Mouse (Mus musculus): ENCODE results near the gene Gnaq. TPM values are rescaled to one million over a fixed set of nuclear protein-coding genes. Genes with fewer than 3 reads are reported as not detected.
"Not testable (repeated sequence)": the region's sequence is repeated elsewhere in the genome, so short reads cannot be mapped to it uniquely, and the experiment has no call there.

The Gnaq gene
- polyA plus RNA-seq, 1 experiment from 2014 or later = 115 TPM

DNA sequence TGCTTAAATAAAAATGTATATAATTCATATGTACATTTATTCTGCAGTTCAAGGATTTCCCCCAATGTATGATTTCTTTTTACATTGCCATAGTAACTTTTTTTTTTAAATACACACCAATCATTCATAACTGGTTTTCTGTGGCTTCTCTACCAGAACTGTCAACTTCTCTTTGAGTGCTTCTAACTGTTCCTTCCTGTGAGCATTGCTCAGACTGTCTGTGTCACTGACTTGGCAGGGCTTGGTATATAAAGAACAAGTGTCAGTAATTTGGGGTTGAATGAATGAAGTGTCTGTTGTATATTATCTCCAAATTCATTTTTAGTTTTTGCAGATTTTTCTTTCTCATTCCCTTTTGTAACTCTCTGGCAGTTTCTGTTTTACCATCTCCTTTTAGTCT, 21.8 kb downstream of the Gnaq start:
- Histone ChIP-seq H3K9ac (ENCODE audit: low read depth, low read length) (no peak overlapping the region), H3K9me3 (replicated peaks; ENCODE audit: control insufficient read depth, low read length, poor library complexity, severe bottlenecking) (no peaks in the 10 kb centered on the region), H3K4me1 (ENCODE audit: control insufficient read depth, insufficient read depth, low read length) (peaks cover 6% of the 10 kb centered on the region), H3K36me3 (ENCODE audit: control insufficient read depth, insufficient read depth, low read length) (no peaks in the 10 kb centered on the region), H3K27me3 (ENCODE audit: control insufficient read depth, insufficient read depth, low read depth, low read length) (no peaks in the 10 kb centered on the region), H3K27ac (ENCODE audit: low read length) (no peak overlapping the region), H3K4me3 (ENCODE audit: low read depth, low read length) (no peak overlapping the region), H3K4me2 (ENCODE audit: low read length) (no peak overlapping the region)
- no peak for ATAC-seq

DNA sequence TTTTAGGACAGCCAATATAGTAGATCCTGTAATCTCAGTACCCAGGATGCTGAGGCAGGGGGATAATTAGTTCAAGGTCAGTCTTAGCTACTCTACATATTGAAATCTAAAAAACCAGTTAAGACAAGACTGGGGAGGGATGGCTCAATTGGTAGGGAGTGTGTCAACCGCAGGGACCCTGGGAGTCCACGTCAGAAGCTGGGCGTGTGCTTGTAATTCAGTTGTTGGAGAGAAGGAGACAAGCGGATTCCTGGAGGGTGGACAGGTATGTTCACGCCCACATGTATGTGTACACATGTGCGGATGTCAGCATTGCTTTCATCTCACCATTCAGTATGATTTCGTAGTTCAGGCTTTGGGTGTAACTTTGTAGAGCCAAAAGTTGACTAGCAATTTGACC, 24.5 kb downstream of the Gnaq start:
- H3K4me2 ChIP-seq (ENCODE audit: low read length) = no peak overlapping the region
- no peaks in the 10 kb centered on the region for H3K27me3 ChIP-seq (ENCODE audit: control insufficient read depth, insufficient read depth, low read depth, low read length)
- no peak overlapping the region for H3K9ac ChIP-seq (ENCODE audit: low read depth, low read length)
- no peaks in the 10 kb centered on the region for H3K36me3 ChIP-seq (ENCODE audit: control insufficient read depth, insufficient read depth, low read length)
- H3K4me3 ChIP-seq (ENCODE audit: low read depth, low read length) = no peak overlapping the region
- no peak overlapping the region for H3K27ac ChIP-seq (ENCODE audit: low read length)
- no peaks in the 10 kb centered on the region for H3K9me3 ChIP-seq (replicated peaks; ENCODE audit: control insufficient read depth, low read length, poor library complexity, severe bottlenecking)
- peaks cover 6% of the 10 kb centered on the region; the same call in 1 of the 2 replicates for H3K4me1 ChIP-seq (ENCODE audit: control insufficient read depth, insufficient read depth, low read length)
- no peak for ATAC-seq
- over 99% methylated on average over 7 of the region's 7 CpGs for WGBS

DNA sequence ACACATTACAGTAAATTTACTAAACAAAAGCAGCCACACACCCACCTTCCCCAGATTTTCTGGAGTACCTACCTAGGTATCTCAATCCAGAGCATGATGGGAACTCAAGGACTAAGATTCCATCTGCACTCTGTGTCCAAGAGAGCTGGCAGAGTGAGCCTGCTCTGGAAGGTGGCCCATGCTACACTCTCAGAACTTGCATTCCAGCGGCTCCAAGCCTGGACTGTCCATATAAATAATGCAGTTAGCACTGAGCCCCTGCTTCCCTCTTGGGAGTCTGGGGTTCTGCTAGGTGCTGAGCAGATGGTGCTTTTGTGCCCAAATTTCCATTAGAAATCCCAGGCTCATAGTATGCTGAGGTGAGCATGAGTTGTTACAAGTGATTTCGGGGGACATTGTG, 28.1 kb downstream of the Gnaq start:
- Histone ChIP-seq H3K4me1 (ENCODE audit: control insufficient read depth, insufficient read depth, low read length) (peaks cover 6% of the 10 kb centered on the region; the same call in 1 of the 2 replicates), H3K9me3 (replicated peaks; ENCODE audit: control insufficient read depth, low read length, poor library complexity, severe bottlenecking) (no peaks in the 10 kb centered on the region), H3K27me3 (ENCODE audit: control insufficient read depth, insufficient read depth, low read depth, low read length) (no peaks in the 10 kb centered on the region), H3K27ac (ENCODE audit: low read length) (no peak overlapping the region), H3K36me3 (ENCODE audit: control insufficient read depth, insufficient read depth, low read length) (no peaks in the 10 kb centered on the region), H3K4me3 (ENCODE audit: low read depth, low read length) (no peak overlapping the region), H3K9ac (ENCODE audit: low read depth, low read length) (no peak overlapping the region), H3K4me2 (ENCODE audit: low read length) (no peak overlapping the region)
- WGBS = 52% methylated on average over 2 of the region's 2 CpGs
- ATAC-seq = 0 out of 2 replicates have a peak, but pooled peaks have one; percentile 8

- no peaks in the 10 kb centered on the region for H3K36me3 ChIP-seq (ENCODE audit: control insufficient read depth, insufficient read depth, low read length)
- H3K4me1 ChIP-seq (ENCODE audit: control insufficient read depth, insufficient read depth, low read length) = peaks cover 6% of the 10 kb centered on the region; the same call in 1 of the 2 replicates
- no peak overlapping the region for H3K4me3 ChIP-seq (ENCODE audit: low read depth, low read length)
- no peak overlapping the region for H3K4me2 ChIP-seq (ENCODE audit: low read length)
- H3K9me3 ChIP-seq (replicated peaks; ENCODE audit: control insufficient read depth, low read length, poor library complexity, severe bottlenecking) = no peaks in the 10 kb centered on the region
- 76% methylated on average over 2 of the region's 2 CpGs for WGBS
- H3K9ac ChIP-seq (ENCODE audit: low read depth, low read length) = no peak overlapping the region
- peak; percentile 34; the same call in 1 of the 2 replicates for ATAC-seq
- H3K27me3 ChIP-seq (ENCODE audit: control insufficient read depth, insufficient read depth, low read depth, low read length) = no peaks in the 10 kb centered on the region
- H3K27ac ChIP-seq (ENCODE audit: low read length) = no peak overlapping the region
These were observed 28.6 kb downstream of the Gnaq start for GRCm38 (mm10) chr19:16161222-16161621.

DNA sequence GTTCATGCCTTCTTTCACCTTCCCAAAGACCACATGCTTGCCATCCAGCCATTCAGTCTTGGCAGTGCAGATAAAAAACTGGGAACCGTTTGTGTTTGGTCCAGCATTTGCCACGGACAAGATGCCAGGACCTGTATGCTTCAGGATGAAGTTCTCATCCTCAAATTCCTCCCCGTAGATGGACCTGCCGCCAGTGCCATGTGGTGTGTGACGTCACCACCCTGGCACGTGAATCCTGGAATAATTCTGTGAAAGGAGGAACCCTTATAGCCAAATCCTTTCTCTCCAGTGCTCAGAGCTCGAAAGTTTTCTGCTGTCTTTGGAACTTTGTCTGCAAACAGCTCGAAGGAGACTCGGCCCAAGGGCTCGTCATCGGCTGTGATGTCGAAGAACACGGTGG, 31.8 kb downstream of the Gnaq start:
- H3K4me3 ChIP-seq (ENCODE audit: low read depth, low read length); ATAC-seq; H3K36me3 ChIP-seq (ENCODE audit: control insufficient read depth, insufficient read depth, low read length); H3K27ac ChIP-seq (ENCODE audit: low read length); H3K27me3 ChIP-seq (ENCODE audit: control insufficient read depth, insufficient read depth, low read depth, low read length); H3K9me3 ChIP-seq (replicated peaks; ENCODE audit: control insufficient read depth, low read length, poor library complexity, severe bottlenecking); H3K9ac ChIP-seq (ENCODE audit: low read depth, low read length); H3K4me2 ChIP-seq (ENCODE audit: low read length): not testable (repeated sequence)
- peaks cover 23% of the 10 kb centered on the region for H3K4me1 ChIP-seq (ENCODE audit: control insufficient read depth, insufficient read depth, low read length)
- 96% methylated on average over 13 of the region's 13 CpGs for WGBS

DNA sequence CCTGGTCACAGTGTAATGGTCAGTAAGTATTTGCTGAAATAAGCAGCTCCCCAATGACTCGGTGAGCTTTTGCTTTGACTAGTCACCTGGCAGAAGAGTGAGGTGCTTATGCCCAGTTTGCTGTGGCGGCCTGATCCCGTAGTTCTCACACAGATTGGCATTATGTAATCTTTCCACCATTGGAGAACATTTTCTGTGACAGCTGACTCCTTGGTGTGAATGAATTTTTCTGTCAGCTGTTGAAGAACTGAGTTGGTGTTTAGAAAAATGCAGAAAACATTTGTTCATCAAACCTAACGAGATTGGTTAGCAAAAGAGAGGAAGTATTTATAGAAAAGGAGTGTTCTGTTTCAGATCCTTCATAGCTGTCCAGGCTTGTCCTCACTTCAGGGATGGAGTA, 34.6 kb downstream of the Gnaq start:
- Histone ChIP-seq H3K9me3 (replicated peaks; ENCODE audit: control insufficient read depth, low read length, poor library complexity, severe bottlenecking) (no peaks in the 10 kb centered on the region), H3K27me3 (ENCODE audit: control insufficient read depth, insufficient read depth, low read depth, low read length) (no peaks in the 10 kb centered on the region), H3K4me1 (ENCODE audit: control insufficient read depth, insufficient read depth, low read length) (peaks cover 19% of the 10 kb centered on the region), H3K4me3 (ENCODE audit: low read depth, low read length) (no peak overlapping the region), H3K4me2 (ENCODE audit: low read length) (no peak overlapping the region), H3K27ac (ENCODE audit: low read length) (no peak overlapping the region), H3K9ac (ENCODE audit: low read depth, low read length) (no peak overlapping the region), H3K36me3 (ENCODE audit: control insufficient read depth, insufficient read depth, low read length) (no peaks in the 10 kb centered on the region)
- ATAC-seq = no peak
- WGBS = 73% methylated on average over 4 of the region's 4 CpGs

GRCm38 (mm10) chr19:16168192-16168591, 35.6 kb downstream of the Gnaq start:
- H3K27ac ChIP-seq (ENCODE audit: low read length) = peak overlapping the region; percentile 57
- H3K36me3 ChIP-seq (ENCODE audit: control insufficient read depth, insufficient read depth, low read length) = no peaks in the 10 kb centered on the region
- no peak overlapping the region for H3K4me3 ChIP-seq (ENCODE audit: low read depth, low read length)
- H3K4me1 ChIP-seq (ENCODE audit: control insufficient read depth, insufficient read depth, low read length) = peaks cover 22% of the 10 kb centered on the region
- no peak overlapping the region for H3K4me2 ChIP-seq (ENCODE audit: low read length)
- H3K27me3 ChIP-seq (ENCODE audit: control insufficient read depth, insufficient read depth, low read depth, low read length) = no peaks in the 10 kb centered on the region
- no peak for ATAC-seq
- 27% methylated on average over 4 of the region's 4 CpGs for WGBS
- no peaks in the 10 kb centered on the region for H3K9me3 ChIP-seq (replicated peaks; ENCODE audit: control insufficient read depth, low read length, poor library complexity, severe bottlenecking)
- no peak overlapping the region for H3K9ac ChIP-seq (ENCODE audit: low read depth, low read length)

- Histone ChIP-seq H3K9ac (ENCODE audit: low read depth, low read length) (no peak overlapping the region), H3K27me3 (ENCODE audit: control insufficient read depth, insufficient read depth, low read depth, low read length) (no peaks in the 10 kb centered on the region), H3K27ac (ENCODE audit: low read length) (peak overlapping the region; percentile 57), H3K4me2 (ENCODE audit: low read length) (no peak overlapping the region), H3K4me3 (ENCODE audit: low read depth, low read length) (no peak overlapping the region), H3K4me1 (ENCODE audit: control insufficient read depth, insufficient read depth, low read length) (peaks cover 25% of the 10 kb centered on the region), H3K36me3 (ENCODE audit: control insufficient read depth, insufficient read depth, low read length) (no peaks in the 10 kb centered on the region), H3K9me3 (replicated peaks; ENCODE audit: control insufficient read depth, low read length, poor library complexity, severe bottlenecking) (no peaks in the 10 kb centered on the region)
- WGBS = 26% methylated on average over 4 of the region's 4 CpGs
- no peak for ATAC-seq
These were observed 36.1 kb downstream of the Gnaq start for GRCm38 (mm10) chr19:16168653-16169198.

GRCm38 (mm10) chr19:16170724-16171123, 38.1 kb downstream of the Gnaq start:
- Histone ChIP-seq H3K27ac (ENCODE audit: low read length) (no peak overlapping the region), H3K9ac (ENCODE audit: low read depth, low read length) (no peak overlapping the region), H3K4me1 (ENCODE audit: control insufficient read depth, insufficient read depth, low read length) (peaks cover 28% of the 10 kb centered on the region), H3K4me2 (ENCODE audit: low read length) (no peak overlapping the region), H3K4me3 (ENCODE audit: low read depth, low read length) (no peak overlapping the region), H3K9me3 (replicated peaks; ENCODE audit: control insufficient read depth, low read length, poor library complexity, severe bottlenecking) (no peaks in the 10 kb centered on the region), H3K27me3 (ENCODE audit: control insufficient read depth, insufficient read depth, low read depth, low read length) (no peaks in the 10 kb centered on the region), H3K36me3 (ENCODE audit: control insufficient read depth, insufficient read depth, low read length) (no peaks in the 10 kb centered on the region)
- whole genome bisulfite sequencing = 80% methylated on average over 3 of the region's 3 CpGs
- no peak for ATAC-seq

Measured in midbrain, embryonic 16.5 days (tissue).